Mouse (Mus musculus): ENCODE data around the gene Hyal5.
A peak's percentile ranks its signal among the peaks of the same experiment; 100 is the strongest.

Gene Hyal5

DNA sequence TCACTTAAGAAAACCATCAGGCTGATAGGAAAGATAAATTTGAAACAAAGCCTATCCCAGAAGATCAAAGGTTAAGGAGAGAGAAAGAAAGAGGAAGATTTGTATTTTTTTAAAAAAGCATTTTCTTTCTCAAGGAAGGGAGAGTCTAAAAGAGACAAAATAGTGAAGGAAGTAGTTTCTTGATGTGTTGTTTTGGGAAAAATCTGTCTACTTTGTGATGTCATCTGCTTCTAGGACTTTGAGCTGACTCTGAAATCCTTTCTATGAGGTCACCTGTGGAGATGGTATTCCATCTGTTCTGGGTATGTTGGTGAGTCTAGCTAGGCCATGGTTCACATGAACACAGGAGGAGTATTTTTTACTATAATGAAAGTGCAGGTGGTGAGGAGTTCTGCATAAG, at the start of gene Hyal5:
Gene Hyal5 (plus strand): TSS at position 301 of the 400 bp plus-strand sequence.
- DNase-seq (ENCODE audit: low read depth, low spot score): no peak

- peak; percentile 41 for DNase-seq (ENCODE audit: low read depth, low spot score)
These were observed 35.7 kb upstream of the Hyal5 start for GRCm38 (mm10) chr6:24822070-24822469.

DNA sequence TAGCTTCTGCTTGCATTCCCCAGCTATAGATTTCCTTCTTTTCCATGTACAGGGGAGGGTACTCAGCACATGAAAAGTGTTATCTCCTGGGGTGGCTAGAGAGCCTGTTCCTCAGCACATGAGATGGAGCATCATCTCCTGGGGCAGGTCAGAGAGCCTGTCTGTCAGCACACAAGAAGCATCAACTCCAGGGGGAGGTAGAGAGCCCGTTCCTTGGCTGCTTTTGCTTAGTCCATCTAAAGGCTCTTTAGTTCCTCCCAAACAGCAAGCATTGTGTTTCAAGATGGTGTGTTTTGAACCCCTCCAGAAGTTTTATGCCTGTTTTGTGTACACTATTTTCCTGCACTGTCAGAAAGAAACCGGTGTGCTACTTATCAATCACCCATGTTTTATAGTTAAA, 2.5 kb downstream of the Hyal5 start:
- peak; percentile 53 for DNase-seq (ENCODE audit: low read depth, low spot score)

DNA sequence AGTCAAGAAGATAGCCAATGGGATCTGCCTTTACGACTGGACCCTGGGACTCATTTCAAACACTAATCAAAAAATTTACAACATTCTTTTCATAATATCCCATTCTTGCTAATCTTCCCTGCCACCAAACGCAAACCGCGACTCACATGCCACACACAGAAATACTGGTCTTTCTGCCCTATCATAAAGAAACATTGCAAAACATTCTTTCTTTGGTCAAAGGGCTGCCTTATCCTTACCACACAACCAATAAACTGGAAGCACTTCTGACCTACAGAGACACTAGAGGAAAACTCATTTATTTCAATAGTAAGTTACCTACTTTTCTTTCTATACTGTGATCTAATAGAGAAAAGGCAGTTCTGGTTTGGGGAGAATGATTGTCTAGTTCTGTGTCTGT, 5.9 kb downstream of the Hyal5 start:
- no peak for DNase-seq (ENCODE audit: low read depth, low spot score)

- DNase-seq (ENCODE audit: low read depth, low spot score): peak; percentile 55
These were observed 36.5 kb downstream of the Hyal5 start for GRCm38 (mm10) chr6:24894146-24894873.

- DNase-seq (ENCODE audit: low read depth, low spot score): no peak
These were observed 37.0 kb downstream of the Hyal5 start for GRCm38 (mm10) chr6:24894874-24895183.

DNA sequence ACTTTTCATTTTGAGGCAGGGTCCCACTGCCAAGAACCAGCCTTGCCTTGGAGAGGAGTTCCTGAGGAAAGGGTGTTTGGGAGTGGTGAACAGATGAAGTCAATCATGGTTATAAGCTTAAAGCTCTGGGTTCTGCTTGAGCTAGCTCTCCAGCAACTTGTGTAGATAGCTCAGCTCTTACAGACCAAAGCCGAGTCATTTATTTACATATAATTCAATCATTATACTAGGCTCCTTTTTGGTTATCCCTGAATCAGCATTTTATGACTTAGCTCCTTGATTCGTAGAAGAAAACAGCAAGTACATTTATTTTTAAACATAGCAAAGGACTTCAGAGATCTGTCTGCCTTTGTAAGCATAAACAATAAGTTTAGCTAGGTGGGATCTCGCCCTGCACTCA, 47.3 kb downstream of the Hyal5 start:
- DNase-seq (ENCODE audit: low read depth, low spot score): no peak

GRCm38 (mm10) chr6:24907824-24908223, 50.0 kb downstream of the Hyal5 start:
- no peak for DNase-seq (ENCODE audit: low read depth, low spot score)

DNA sequence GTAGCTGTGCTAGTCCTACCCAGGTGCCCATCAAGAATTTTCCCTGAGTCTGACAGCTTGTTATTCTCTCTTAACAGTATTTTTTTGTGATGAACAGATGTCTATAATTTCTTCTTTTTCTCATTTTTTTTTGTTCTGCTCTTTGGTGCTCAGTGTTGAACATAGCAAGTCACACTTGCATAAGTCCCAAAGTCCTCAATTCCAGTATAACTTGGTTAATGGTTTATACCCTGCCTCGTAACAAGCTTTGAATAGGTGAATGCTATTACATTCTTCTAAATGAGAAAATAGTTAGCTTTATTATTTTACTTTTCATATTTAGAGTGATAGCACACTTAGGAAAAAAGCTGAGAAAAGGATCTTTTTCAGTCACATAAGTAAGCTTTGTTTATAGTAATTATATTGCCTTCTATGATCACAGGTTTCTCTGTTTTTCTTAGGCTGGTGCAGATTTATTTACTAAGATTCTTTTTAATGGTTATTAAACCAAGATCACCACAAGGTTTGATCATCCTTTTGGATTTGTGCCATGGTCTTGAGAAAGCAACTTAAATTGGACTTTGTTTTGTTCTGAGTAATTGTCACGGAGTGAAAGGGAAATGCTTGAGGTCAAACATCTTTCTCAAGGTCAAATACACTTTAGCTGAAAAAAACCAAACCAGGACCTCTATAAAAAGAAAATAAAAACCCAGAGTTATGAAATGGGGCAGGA, 52.4 kb downstream of the Hyal5 start:
- DNase-seq (ENCODE audit: low read depth, low spot score): no peak

GRCm38 (mm10) chr6:24910728-24911105, 52.9 kb downstream of the Hyal5 start:
- no peak for DNase-seq (ENCODE audit: low read depth, low spot score)

- DNase-seq (ENCODE audit: low read depth, low spot score): no peak
These were observed 55.8 kb downstream of the Hyal5 start for GRCm38 (mm10) chr6:24913591-24913990.

DNA sequence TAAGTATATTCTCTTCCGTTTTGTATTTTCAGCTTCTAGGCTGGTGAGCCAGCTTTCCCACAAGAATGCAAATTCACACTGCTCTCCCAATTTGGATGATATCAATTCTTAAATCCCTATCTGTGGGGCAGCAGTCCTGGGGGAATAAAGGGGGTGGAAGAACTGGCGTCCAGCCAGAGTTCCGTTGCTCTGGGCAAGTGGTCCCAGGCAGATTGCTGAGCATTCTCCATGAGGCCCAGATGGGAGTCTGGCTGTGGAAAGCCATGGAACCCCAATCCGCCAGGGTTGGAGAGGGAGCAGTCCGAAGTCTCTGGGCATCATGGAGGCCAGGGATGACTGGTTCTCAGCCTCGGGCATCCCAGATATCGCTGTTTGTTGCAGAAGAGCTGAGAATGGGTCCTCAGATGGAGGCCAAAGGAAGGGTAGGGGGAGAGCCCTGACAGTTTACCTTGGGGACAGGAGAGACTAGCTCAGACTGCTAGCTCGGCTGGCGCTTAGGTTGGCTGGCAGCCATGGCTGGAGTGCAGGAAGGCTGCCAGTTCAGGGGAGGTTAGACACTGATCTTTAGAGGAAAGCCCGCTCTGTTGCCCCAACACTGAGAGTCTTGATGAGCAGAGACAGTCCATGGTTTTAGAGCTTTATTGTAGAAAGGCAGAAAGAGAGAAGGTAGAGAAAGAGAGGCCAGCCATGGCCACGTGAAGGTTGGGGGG, 67.4 kb downstream of the Hyal5 start:
- no peak for DNase-seq (ENCODE audit: low read depth, low spot score)

Data from ES-CJ7 (cell line).